Mouse (Mus musculus) cortical plate, adult 2 months (tissue): ENCODE data around the gene Nr2f1.

Experiments
- CTCF ChIP-seq: fragments of 200-500 bp; IDR thresholded peaks from 2 replicates; pipeline ENCODE4 v1.5.1; 2011; ENCODE audit warnings: mild to moderate bottlenecking, control low read depth, low read length; ENCODE audit not compliant: insufficient read depth; ENCODE audit errors: extremely low read depth
- POLR2A ChIP-seq: fragments of 200-500 bp; IDR thresholded peaks from 2 replicates; pipeline ENCODE4 v1.6.1; 2011; ENCODE audit warnings: mild to moderate bottlenecking, low read length, control low read depth; ENCODE audit not compliant: insufficient read depth; ENCODE audit errors: extremely low read depth

- TF ChIP-seq POLR2A (no peak), CTCF (no peak)
Measured at GRCm38 (mm10) chr13:78205426-78205825, 5.9 kb upstream of the Nr2f1 start.
